Mouse (Mus musculus) testis, postnatal 14 days (tissue): Measurements from ENCODE around the gene Slc26a10.

Source experiments
- DNase-seq: peaks from one replicate; pipeline ENCODE4 v3.0.0; 2021; ENCODE audit warnings: low spot score

Gene Slc26a10

GRCm38 (mm10) chr10:127179871-127180694 lies at the start of gene Slc26a10:
TSS of gene Slc26a10 (minus strand) at chr10:127180645.
- DNase-seq = peak; percentile 9

- peak; percentile 50 for DNase-seq
Measured at GRCm38 (mm10) chr10:127228897-127229296, 48.5 kb upstream of the Slc26a10 start.

- no peak for DNase-seq
Measured at GRCm38 (mm10) chr10:127227163-127227562, 46.7 kb upstream of the Slc26a10 start.

- DNase-seq = no peak
Measured at GRCm38 (mm10) chr10:127226318-127226895, 46.0 kb upstream of the Slc26a10 start.

- no peak for DNase-seq
Measured at GRCm38 (mm10) chr10:127225732-127226131, 45.3 kb upstream of the Slc26a10 start.

GRCm38 (mm10) chr10:127225213-127225612 lies 44.8 kb upstream of the Slc26a10 start:
- DNase-seq = no peak

GRCm38 (mm10) chr10:127218339-127218738 lies 37.9 kb upstream of the Slc26a10 start:
- DNase-seq = no peak

GRCm38 (mm10) chr10:127217177-127217576 lies 36.7 kb upstream of the Slc26a10 start:
- DNase-seq = no peak

- no peak for DNase-seq
Measured at GRCm38 (mm10) chr10:127216456-127216855, 36.0 kb upstream of the Slc26a10 start.

- DNase-seq = no peak
Measured at GRCm38 (mm10) chr10:127214422-127214803, 34.0 kb upstream of the Slc26a10 start.

GRCm38 (mm10) chr10:127213704-127214421 lies 33.4 kb upstream of the Slc26a10 start:
- DNase-seq = no peak

- DNase-seq = no peak
Measured at GRCm38 (mm10) chr10:127213272-127213671, 32.8 kb upstream of the Slc26a10 start.

- peak; percentile 92 for DNase-seq
Measured at GRCm38 (mm10) chr10:127211414-127211854, 31.0 kb upstream of the Slc26a10 start, which contains the start of gene Pip4k2c. TSS of gene Pip4k2c (minus strand) at chr10:127211585.

GRCm38 (mm10) chr10:127210961-127211405 lies 30.5 kb upstream of the Slc26a10 start:
- no peak for DNase-seq

GRCm38 (mm10) chr10:127209928-127210570 lies 29.6 kb upstream of the Slc26a10 start:
- no peak for DNase-seq

- DNase-seq = no peak
Measured at GRCm38 (mm10) chr10:127208921-127209320, 28.5 kb upstream of the Slc26a10 start.

GRCm38 (mm10) chr10:127205373-127205772 lies 24.9 kb upstream of the Slc26a10 start:
- DNase-seq = no peak

- no peak for DNase-seq
Measured at GRCm38 (mm10) chr10:127204589-127204988, 24.1 kb upstream of the Slc26a10 start.

- DNase-seq = no peak
Measured at GRCm38 (mm10) chr10:127203106-127203505, 22.7 kb upstream of the Slc26a10 start.

GRCm38 (mm10) chr10:127200279-127200678 lies 19.8 kb upstream of the Slc26a10 start:
- DNase-seq = no peak

GRCm38 (mm10) chr10:127199474-127199873 lies 19.0 kb upstream of the Slc26a10 start:
- no peak for DNase-seq

GRCm38 (mm10) chr10:127199068-127199467 lies 18.6 kb upstream of the Slc26a10 start:
- no peak for DNase-seq
